Mouse (Mus musculus): ENCODE results near the gene Asprv1. TPM values are rescaled to one million over a fixed set of nuclear protein-coding genes. Genes with fewer than 3 reads are reported as not detected.

Asprv1 gene
- polyA plus RNA-seq, 1 experiment from 2014 or later = 1.3 TPM

GRCm38 (mm10) chr6:86641716-86642115 lies 13.8 kb downstream of the Asprv1 start:
- ATAC-seq (ENCODE audit: insufficient number of reproducible peaks, low FRiP score, low TSS enrichment, low read depth) (no peak), DNase-seq (ENCODE audit: low spot score) (no peak)
- Histone ChIP-seq H3K27me3 (ENCODE audit: control insufficient read depth, insufficient read depth, low read length) (no peaks in the 10 kb centered on the region), H3K27ac (replicated peaks; ENCODE audit: low read depth, low read length) (no peak overlapping the region), H3K36me3 (ENCODE audit: control insufficient read depth, insufficient read depth, low read length) (no peaks in the 10 kb centered on the region), H3K4me1 (ENCODE audit: control insufficient read depth, insufficient read depth, low read length) (no peaks in the 10 kb centered on the region), H3K4me3 (ENCODE audit: low read depth, low read length) (no peak overlapping the region), H3K9ac (ENCODE audit: low read length) (no peak overlapping the region), H3K4me2 (ENCODE audit: low read depth, severe bottlenecking) (no peak overlapping the region), H3K9me3 (ENCODE audit: control insufficient read depth, low read length) (no peaks in the 10 kb centered on the region)
- WGBS = 76% methylated on average over 8 of the region's 8 CpGs

GRCm38 (mm10) chr6:86644775-86645400 lies 16.9 kb downstream of the Asprv1 start:
- no peaks in the 10 kb centered on the region for H3K36me3 ChIP-seq (ENCODE audit: control insufficient read depth, insufficient read depth, low read length)
- no peak overlapping the region for H3K9ac ChIP-seq (ENCODE audit: low read length)
- ATAC-seq (ENCODE audit: insufficient number of reproducible peaks, low FRiP score, low TSS enrichment, low read depth) = no peak
- no peaks in the 10 kb centered on the region for H3K27me3 ChIP-seq (ENCODE audit: control insufficient read depth, insufficient read depth, low read length)
- H3K9me3 ChIP-seq (ENCODE audit: control insufficient read depth, low read length) = no peaks in the 10 kb centered on the region
- H3K4me3 ChIP-seq (ENCODE audit: low read depth, low read length) = no peak overlapping the region
- H3K4me1 ChIP-seq (ENCODE audit: control insufficient read depth, insufficient read depth, low read length) = no peaks in the 10 kb centered on the region
- no peak overlapping the region for H3K4me2 ChIP-seq (ENCODE audit: low read depth, severe bottlenecking)
- DNase-seq (ENCODE audit: low spot score) = no peak
- WGBS = 88% methylated on average over 3 of the region's 3 CpGs
- H3K27ac ChIP-seq (replicated peaks; ENCODE audit: low read depth, low read length) = no peak overlapping the region

- DNase-seq (ENCODE audit: low spot score) (no peak), ATAC-seq (ENCODE audit: insufficient number of reproducible peaks, low FRiP score, low TSS enrichment, low read depth) (no peak)
- Histone ChIP-seq H3K4me1 (ENCODE audit: control insufficient read depth, insufficient read depth, low read length) (no peaks in the 10 kb centered on the region), H3K9ac (ENCODE audit: low read length) (no peak overlapping the region), H3K36me3 (ENCODE audit: control insufficient read depth, insufficient read depth, low read length) (0 out of 2 replicates have a peak, but pooled peaks cover 2% of the 10 kb centered on the region), H3K9me3 (ENCODE audit: control insufficient read depth, low read length) (no peaks in the 10 kb centered on the region), H3K27ac (replicated peaks; ENCODE audit: low read depth, low read length) (no peak overlapping the region), H3K27me3 (ENCODE audit: control insufficient read depth, insufficient read depth, low read length) (no peaks in the 10 kb centered on the region), H3K4me2 (ENCODE audit: low read depth, severe bottlenecking) (no peak overlapping the region), H3K4me3 (ENCODE audit: low read depth, low read length) (no peak overlapping the region)
- 79% methylated on average over 4 of the region's 4 CpGs for WGBS
These were observed 17.6 kb downstream of the Asprv1 start for GRCm38 (mm10) chr6:86645551-86645950.

GRCm38 (mm10) chr6:86646143-86646542 lies 18.2 kb downstream of the Asprv1 start:
- H3K4me1 ChIP-seq (ENCODE audit: control insufficient read depth, insufficient read depth, low read length) = no peaks in the 10 kb centered on the region
- no peak overlapping the region for H3K27ac ChIP-seq (replicated peaks; ENCODE audit: low read depth, low read length)
- H3K9me3 ChIP-seq (ENCODE audit: control insufficient read depth, low read length) = no peaks in the 10 kb centered on the region
- H3K27me3 ChIP-seq (ENCODE audit: control insufficient read depth, insufficient read depth, low read length) = no peaks in the 10 kb centered on the region
- H3K9ac ChIP-seq (ENCODE audit: low read length) = no peak overlapping the region
- 0 out of 2 replicates have a peak, but pooled peaks cover 2% of the 10 kb centered on the region for H3K36me3 ChIP-seq (ENCODE audit: control insufficient read depth, insufficient read depth, low read length)
- ATAC-seq (ENCODE audit: insufficient number of reproducible peaks, low FRiP score, low TSS enrichment, low read depth) = no peak
- DNase-seq (ENCODE audit: low spot score) = no peak
- WGBS = 80% methylated on average over 7 of the region's 7 CpGs
- no peak overlapping the region for H3K4me2 ChIP-seq (ENCODE audit: low read depth, severe bottlenecking)
- H3K4me3 ChIP-seq (ENCODE audit: low read depth, low read length) = no peak overlapping the region

- Histone ChIP-seq H3K4me2 (ENCODE audit: low read depth, severe bottlenecking) (no peak overlapping the region), H3K9ac (ENCODE audit: low read length) (no peak overlapping the region), H3K27me3 (ENCODE audit: control insufficient read depth, insufficient read depth, low read length) (no peaks in the 10 kb centered on the region), H3K9me3 (ENCODE audit: control insufficient read depth, low read length) (no peaks in the 10 kb centered on the region), H3K4me1 (ENCODE audit: control insufficient read depth, insufficient read depth, low read length) (0 out of 2 replicates have a peak, but pooled peaks cover 5% of the 10 kb centered on the region), H3K4me3 (ENCODE audit: low read depth, low read length) (no peak overlapping the region), H3K27ac (replicated peaks; ENCODE audit: low read depth, low read length) (no peak overlapping the region), H3K36me3 (ENCODE audit: control insufficient read depth, insufficient read depth, low read length) (peaks cover 2% of the 10 kb centered on the region; the same call in 1 of the 2 replicates)
- 87% methylated on average over 6 of the region's 6 CpGs for WGBS
- no peak for ATAC-seq (ENCODE audit: insufficient number of reproducible peaks, low FRiP score, low TSS enrichment, low read depth)
- no peak for DNase-seq (ENCODE audit: low spot score)
These were observed 25.1 kb downstream of the Asprv1 start for GRCm38 (mm10) chr6:86653026-86653425.

- Histone ChIP-seq H3K27ac (replicated peaks; ENCODE audit: low read depth, low read length) (no peak overlapping the region), H3K4me1 (ENCODE audit: control insufficient read depth, insufficient read depth, low read length) (0 out of 2 replicates have a peak, but pooled peaks cover 5% of the 10 kb centered on the region), H3K9ac (ENCODE audit: low read length) (no peak overlapping the region), H3K4me3 (ENCODE audit: low read depth, low read length) (no peak overlapping the region), H3K4me2 (ENCODE audit: low read depth, severe bottlenecking) (no peak overlapping the region), H3K36me3 (ENCODE audit: control insufficient read depth, insufficient read depth, low read length) (peaks cover 2% of the 10 kb centered on the region; the same call in 1 of the 2 replicates), H3K27me3 (ENCODE audit: control insufficient read depth, insufficient read depth, low read length) (no peaks in the 10 kb centered on the region), H3K9me3 (ENCODE audit: control insufficient read depth, low read length) (no peaks in the 10 kb centered on the region)
- DNase-seq (ENCODE audit: low spot score) = no peak
- ATAC-seq (ENCODE audit: insufficient number of reproducible peaks, low FRiP score, low TSS enrichment, low read depth) = no peak
- 81% methylated on average over 9 of the region's 9 CpGs for WGBS
These were observed 26.4 kb downstream of the Asprv1 start for GRCm38 (mm10) chr6:86654270-86654916.

GRCm38 (mm10) chr6:86658501-86658900 lies 30.5 kb downstream of the Asprv1 start:
- no peaks in the 10 kb centered on the region for H3K9me3 ChIP-seq (ENCODE audit: control insufficient read depth, low read length)
- no peak overlapping the region for H3K27ac ChIP-seq (replicated peaks; ENCODE audit: low read depth, low read length)
- H3K4me1 ChIP-seq (ENCODE audit: control insufficient read depth, insufficient read depth, low read length) = 0 out of 2 replicates have a peak, but pooled peaks cover 5% of the 10 kb centered on the region
- H3K9ac ChIP-seq (ENCODE audit: low read length) = no peak overlapping the region
- DNase-seq (ENCODE audit: low spot score) = no peak
- H3K4me3 ChIP-seq (ENCODE audit: low read depth, low read length) = no peak overlapping the region
- H3K4me2 ChIP-seq (ENCODE audit: low read depth, severe bottlenecking) = no peak overlapping the region
- peaks cover 2% of the 10 kb centered on the region; the same call in 1 of the 2 replicates for H3K36me3 ChIP-seq (ENCODE audit: control insufficient read depth, insufficient read depth, low read length)
- no peaks in the 10 kb centered on the region for H3K27me3 ChIP-seq (ENCODE audit: control insufficient read depth, insufficient read depth, low read length)
- 93% methylated on average over 3 of the region's 3 CpGs for WGBS
- no peak for ATAC-seq (ENCODE audit: insufficient number of reproducible peaks, low FRiP score, low TSS enrichment, low read depth)

GRCm38 (mm10) chr6:86660161-86660877 lies 32.4 kb downstream of the Asprv1 start:
- Histone ChIP-seq H3K4me1 (ENCODE audit: control insufficient read depth, insufficient read depth, low read length) (0 out of 2 replicates have a peak, but pooled peaks cover 3% of the 10 kb centered on the region), H3K36me3 (ENCODE audit: control insufficient read depth, insufficient read depth, low read length) (peaks cover 2% of the 10 kb centered on the region; the same call in 1 of the 2 replicates), H3K9me3 (ENCODE audit: control insufficient read depth, low read length) (no peaks in the 10 kb centered on the region), H3K9ac (ENCODE audit: low read length) (no peak overlapping the region), H3K4me3 (ENCODE audit: low read depth, low read length) (no peak overlapping the region), H3K4me2 (ENCODE audit: low read depth, severe bottlenecking) (peak overlapping the region; percentile 1; the same call in 1 of the 2 replicates), H3K27me3 (ENCODE audit: control insufficient read depth, insufficient read depth, low read length) (no peaks in the 10 kb centered on the region), H3K27ac (replicated peaks; ENCODE audit: low read depth, low read length) (no peak overlapping the region)
- ATAC-seq (ENCODE audit: insufficient number of reproducible peaks, low FRiP score, low TSS enrichment, low read depth) (no peak), DNase-seq (ENCODE audit: low spot score) (no peak)
- 74% methylated on average over 9 of the region's 9 CpGs for WGBS
